Mouse (Mus musculus): ENCODE data around the gene Ggcx.

GRCm38 (mm10) chr6:72430989-72431921 is 17.1 kb downstream of the Ggcx start:
- 0 out of 2 replicates have a peak, but pooled peaks have one; percentile 11 for TF ChIP-seq CTCF (IDR thresholded peaks at IDR 0.05; ENCODE audit: low read depth)
- no peak for TF ChIP-seq EP300 (optimal IDR thresholded peaks at IDR 0.05)

Measured in stomach, postnatal 0 days (tissue).